Mouse (Mus musculus) macrophage (primary cell): ENCODE results near the gene Capn3. TPM values are rescaled to one million over a fixed set of nuclear protein-coding genes. Genes with fewer than 3 reads are reported as not detected.

ENCODE experiments used
- H3K27ac ChIP-seq: fragments of 350-480 bp; formaldehyde crosslinking; 2 replicates; pipeline ENCODE4 v1.9.0; 2021
- H3K36me3 ChIP-seq: fragments of 350-480 bp; formaldehyde crosslinking; 2 replicates; pipeline ENCODE4 v1.9.0; 2021; ENCODE audit errors: inconsistent target
- H3K4me3 ChIP-seq: fragments of 350-480 bp; formaldehyde crosslinking; 2 replicates; pipeline ENCODE4 v1.9.0; 2021; ENCODE audit errors: inconsistent target
- H3K79me2 ChIP-seq: fragments of 350-480 bp; formaldehyde crosslinking; 2 replicates; pipeline ENCODE4 v1.9.0; 2021; ENCODE audit errors: inconsistent target
- WGBS: methylation state at CpG from one replicate; pipeline ENCODE4 v1.1.7; 2026; ENCODE audit warnings: inconsistent platforms; ENCODE audit not compliant: missing documents; 5-methylcytosine and 5-hydroxymethylcytosine counted together
- polyA plus RNA-seq: library from polyadenylated mRNA; stranded (reverse); fragments of 250-400 nt; gene quantifications from 3 replicates; pipeline ENCODE4 v1.2.4, GENCODE M21; 2018; ENCODE audit warnings: inconsistent platforms

The Capn3 gene
- polyA plus RNA-seq, 1 experiment from 2014 or later: 0.42 TPM

DNA sequence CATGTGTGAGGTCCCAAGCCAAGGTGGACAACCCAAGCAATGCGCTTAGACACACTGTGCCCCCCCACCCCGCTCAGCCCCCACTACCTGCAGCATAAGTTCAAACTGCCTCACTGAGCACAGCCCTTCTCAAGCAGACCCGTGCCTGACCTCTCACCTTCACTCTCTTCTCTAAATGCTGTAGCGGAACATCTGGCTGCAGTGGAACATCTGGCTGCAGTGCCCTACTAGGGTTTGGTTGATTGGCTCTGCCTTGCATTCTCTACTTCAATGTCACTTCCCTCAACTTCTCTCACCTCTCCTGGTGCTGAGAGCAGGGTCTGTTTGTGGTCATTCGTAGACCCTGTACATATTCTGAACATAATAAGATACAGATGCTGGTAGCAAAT, 9.6 kb downstream of the Capn3 start:
- Histone ChIP-seq H3K4me3 (no peak overlapping the region), H3K36me3 (no peaks in the 10 kb centered on the region), H3K27ac (no peak overlapping the region), H3K79me2 (no peaks in the 10 kb centered on the region)
- 95% methylated on average over 5 of the region's 5 CpGs for WGBS

GRCm38 (mm10) chr2:120468011-120468410, 12.2 kb downstream of the Capn3 start:
- Histone ChIP-seq H3K79me2 (no peaks in the 10 kb centered on the region), H3K27ac (no peak overlapping the region), H3K36me3 (no peaks in the 10 kb centered on the region), H3K4me3 (no peak overlapping the region)

GRCm38 (mm10) chr2:120469220-120469619, 13.4 kb downstream of the Capn3 start:
- H3K4me3 ChIP-seq: no peak overlapping the region
- no peaks in the 10 kb centered on the region for H3K79me2 ChIP-seq
- H3K27ac ChIP-seq: no peak overlapping the region
- WGBS: 11% methylated on average over 3 of the region's 3 CpGs
- H3K36me3 ChIP-seq: no peaks in the 10 kb centered on the region

GRCm38 (mm10) chr2:120469715-120470114, 13.9 kb downstream of the Capn3 start:
- Histone ChIP-seq H3K79me2 (no peaks in the 10 kb centered on the region), H3K27ac (no peak overlapping the region), H3K4me3 (no peak overlapping the region), H3K36me3 (no peaks in the 10 kb centered on the region)
- WGBS: 48% methylated on average over 10 of the region's 10 CpGs

DNA sequence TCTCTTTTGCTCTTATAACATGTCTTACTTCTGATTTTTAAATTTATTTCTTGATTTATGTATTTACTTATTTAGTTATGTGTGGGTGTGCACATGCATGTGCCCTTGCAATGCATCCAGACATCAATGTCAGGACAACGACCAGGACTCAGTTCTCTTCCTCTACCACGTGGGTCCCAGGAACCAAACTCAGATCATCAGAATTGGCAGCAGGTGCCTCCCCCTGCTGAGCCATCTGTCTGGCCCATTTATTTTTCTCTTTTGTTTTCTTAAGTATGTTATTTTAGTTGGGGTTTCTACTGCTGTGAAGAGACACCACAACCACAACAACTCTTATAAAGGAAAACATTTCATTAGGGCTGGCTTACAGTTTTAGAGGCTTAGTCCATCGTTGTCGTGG, 15.0 kb downstream of the Capn3 start:
- no peak overlapping the region for H3K27ac ChIP-seq
- H3K4me3 ChIP-seq: no peak overlapping the region
- no peaks in the 10 kb centered on the region for H3K36me3 ChIP-seq
- 85% methylated on average over 4 of the region's 4 CpGs for WGBS
- H3K79me2 ChIP-seq: no peaks in the 10 kb centered on the region

- no peaks in the 10 kb centered on the region for H3K79me2 ChIP-seq
- H3K27ac ChIP-seq: no peak overlapping the region
- no peaks in the 10 kb centered on the region for H3K36me3 ChIP-seq
- 90% methylated on average over 13 of the region's 13 CpGs for WGBS
- no peak overlapping the region for H3K4me3 ChIP-seq
Measured at GRCm38 (mm10) chr2:120476277-120477087, 20.7 kb downstream of the Capn3 start.

- WGBS: 48% methylated on average over 3 of the region's 3 CpGs
- Histone ChIP-seq H3K36me3 (no peaks in the 10 kb centered on the region), H3K79me2 (no peaks in the 10 kb centered on the region), H3K27ac (no peak overlapping the region), H3K4me3 (no peak overlapping the region)
Measured at GRCm38 (mm10) chr2:120478600-120478999, 22.8 kb downstream of the Capn3 start.

GRCm38 (mm10) chr2:120481921-120482320, 26.1 kb downstream of the Capn3 start:
- Histone ChIP-seq H3K4me3 (no peak overlapping the region), H3K79me2 (no peaks in the 10 kb centered on the region), H3K27ac (no peak overlapping the region), H3K36me3 (no peaks in the 10 kb centered on the region)
- 76% methylated on average over 8 of the region's 8 CpGs for WGBS

DNA sequence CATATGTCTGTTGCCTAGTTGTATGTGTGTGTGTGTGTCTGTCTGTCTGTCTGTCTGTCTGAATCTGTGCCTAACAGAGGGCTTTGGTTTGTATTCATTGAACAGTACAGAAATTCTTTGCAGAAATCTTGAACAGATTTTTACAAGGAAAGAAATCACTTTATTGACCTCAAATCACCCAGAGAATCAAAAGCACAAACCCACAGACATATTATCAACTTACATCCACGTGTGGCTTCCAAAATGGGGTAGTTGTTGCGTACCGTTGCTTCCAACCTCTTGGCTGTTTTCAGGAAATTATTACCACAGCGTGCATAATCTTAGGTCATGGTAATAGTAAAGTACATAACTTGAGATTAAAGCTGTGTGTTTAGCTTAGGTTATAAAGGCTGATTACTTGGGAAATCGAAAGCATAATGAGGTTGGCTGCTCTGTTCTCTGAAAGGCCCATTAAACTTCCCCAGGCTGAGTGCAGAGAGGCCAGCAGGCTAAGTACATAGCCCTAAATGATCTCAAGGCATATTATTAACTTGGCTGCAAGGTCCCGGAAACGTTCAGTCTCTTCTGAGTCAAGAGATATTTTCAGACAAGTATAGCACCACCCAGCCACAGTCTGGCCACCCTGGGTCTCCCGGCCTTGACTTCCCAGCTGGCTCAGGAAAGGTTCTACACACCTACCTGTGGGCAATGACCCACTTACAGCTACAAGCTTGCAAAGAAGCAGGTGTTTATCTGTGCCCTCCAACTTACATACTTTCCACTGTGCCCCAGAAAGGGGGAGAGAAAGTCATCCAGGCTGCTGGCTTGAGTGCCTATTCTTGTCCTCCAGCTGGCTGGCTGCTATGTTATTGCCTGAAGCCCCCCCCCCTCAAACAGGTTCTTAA, 26.9 kb downstream of the Capn3 start:
- H3K36me3 ChIP-seq: no peaks in the 10 kb centered on the region
- no peaks in the 10 kb centered on the region for H3K79me2 ChIP-seq
- peak overlapping the region; percentile 38 for H3K27ac ChIP-seq
- WGBS: 31% methylated on average over 8 of the region's 8 CpGs
- no peak overlapping the region for H3K4me3 ChIP-seq

GRCm38 (mm10) chr2:120484241-120484640, 28.4 kb downstream of the Capn3 start:
- Histone ChIP-seq H3K36me3 (no peaks in the 10 kb centered on the region), H3K4me3 (no peak overlapping the region), H3K27ac (no peak overlapping the region), H3K79me2 (no peaks in the 10 kb centered on the region)
- WGBS: 82% methylated on average over 3 of the region's 3 CpGs

DNA sequence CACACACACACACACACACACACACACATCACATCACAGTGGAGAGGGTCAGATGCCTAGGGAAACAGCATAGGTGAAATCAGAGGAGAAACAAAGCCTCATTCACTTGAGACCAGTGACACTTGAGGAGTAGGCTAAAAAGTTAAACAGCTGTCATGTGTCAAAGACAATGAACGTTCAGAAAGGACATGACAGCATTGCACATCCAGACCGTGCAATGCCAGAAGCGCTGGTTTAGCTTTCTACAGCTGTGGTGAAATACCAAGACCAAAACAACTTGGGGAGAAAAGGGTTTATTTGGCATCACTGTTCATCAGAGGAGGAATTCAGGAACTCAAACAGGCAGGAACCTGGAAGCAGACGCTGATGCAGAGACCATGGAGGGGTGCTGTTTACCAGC, 37.4 kb downstream of the Capn3 start:
- H3K79me2 ChIP-seq: no peaks in the 10 kb centered on the region
- H3K27ac ChIP-seq: no peak overlapping the region
- 71% methylated on average over 4 of the region's 4 CpGs for WGBS
- no peak overlapping the region for H3K4me3 ChIP-seq
- H3K36me3 ChIP-seq: no peaks in the 10 kb centered on the region

DNA sequence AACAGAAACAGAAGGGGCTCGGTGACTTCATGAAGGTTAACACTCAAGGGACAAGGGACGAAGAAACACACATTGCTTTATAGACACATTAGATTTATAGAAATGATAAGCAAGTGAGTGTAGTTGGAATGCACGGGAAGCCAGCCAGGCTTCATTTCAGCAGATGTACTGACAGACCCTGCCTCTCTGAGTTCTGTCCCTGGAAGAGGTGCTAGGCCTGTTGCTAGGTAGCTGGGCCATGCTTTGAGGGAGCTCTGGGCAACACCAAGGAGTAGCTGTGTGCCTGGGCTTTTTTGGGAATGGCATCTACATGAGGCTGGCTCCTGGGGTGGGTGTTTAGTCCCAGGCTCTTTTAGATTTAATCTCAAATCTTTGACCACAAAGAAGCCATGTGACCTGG, 40.7 kb downstream of the Capn3 start:
- Histone ChIP-seq H3K27ac (no peak overlapping the region), H3K79me2 (no peaks in the 10 kb centered on the region), H3K4me3 (no peak overlapping the region), H3K36me3 (no peaks in the 10 kb centered on the region)
- WGBS: 91% methylated on average over 3 of the region's 3 CpGs

GRCm38 (mm10) chr2:120499971-120500471, 44.2 kb downstream of the Capn3 start:
- 20% methylated on average over 6 of the region's 6 CpGs for WGBS
- Histone ChIP-seq H3K79me2 (no peaks in the 10 kb centered on the region), H3K4me3 (no peak overlapping the region), H3K27ac (no peak overlapping the region), H3K36me3 (no peaks in the 10 kb centered on the region)

DNA sequence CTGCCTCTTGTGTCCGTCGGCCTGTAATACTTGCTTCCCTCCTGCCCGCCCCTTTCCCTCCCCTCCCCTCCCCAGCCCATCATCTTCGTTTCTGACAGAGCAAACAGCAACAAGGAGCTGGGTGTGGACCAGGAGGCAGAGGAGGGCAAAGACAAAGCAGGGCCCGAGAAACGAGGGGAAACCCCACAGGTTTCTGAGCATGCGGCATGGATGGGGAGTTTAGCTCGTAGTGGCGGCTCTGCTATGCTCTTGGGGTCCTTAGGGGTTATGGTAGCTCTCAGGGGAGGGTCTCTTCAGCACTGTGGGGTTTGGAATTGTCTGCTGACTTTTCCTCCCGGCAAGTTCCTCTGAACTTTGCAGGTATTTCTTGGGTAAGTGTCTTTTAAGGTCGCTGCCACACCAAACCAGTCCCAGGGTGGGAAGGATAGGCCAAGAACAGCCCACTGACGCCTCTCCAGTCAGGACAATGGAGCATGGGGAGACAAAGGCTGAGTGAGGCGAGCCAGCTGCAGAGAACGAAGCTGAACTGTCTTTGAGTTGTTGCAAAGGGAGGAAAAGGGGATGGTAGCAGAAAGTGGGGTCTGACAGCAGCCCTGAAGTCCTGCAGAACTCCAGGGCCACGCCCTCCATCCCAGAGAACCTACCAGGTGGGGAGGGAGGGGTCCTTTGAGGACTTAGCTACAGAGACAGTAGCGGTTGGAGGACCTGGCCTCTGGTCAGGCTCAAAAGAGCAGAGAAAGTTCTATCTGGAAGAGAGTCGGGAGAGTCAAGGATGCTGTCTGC, 45.5 kb downstream of the Capn3 start:
- no peak overlapping the region for H3K27ac ChIP-seq
- 64% methylated on average over 16 of the region's 17 CpGs for WGBS
- no peak overlapping the region for H3K4me3 ChIP-seq
- H3K36me3 ChIP-seq: 0 out of 2 replicates have a peak, but pooled peaks cover 4% of the 10 kb centered on the region
- no peaks in the 10 kb centered on the region for H3K79me2 ChIP-seq
